Mouse (Mus musculus): ENCODE data around the gene P2rx3. TPM values are rescaled to one million over a fixed set of nuclear protein-coding genes. Genes with fewer than 3 reads are reported as not detected.

The P2rx3 gene
- polyA plus RNA-seq, 1 experiment: not detected

GRCm38 (mm10) chr2:85047081-85047480 is 9.8 kb upstream of the P2rx3 start:
- Histone ChIP-seq H3K9me3 (no peaks in the 10 kb centered on the region), H3K36me3 (replicated peaks; ENCODE audit: low read length) (peaks cover 51% of the 10 kb centered on the region), H3K27me3 (replicated peaks) (peaks cover 36% of the 10 kb centered on the region), H3K4me3 (replicated peaks) (peak overlapping the region; percentile 92), H3K4me1 (peaks cover 31% of the 10 kb centered on the region)
- TF ChIP-seq FLI1 (IDR thresholded peaks at IDR 0.05; ENCODE audit: low read length) (no peak), GATA1 (IDR thresholded peaks at IDR 0.05; ENCODE audit: borderline replicate concordance, low read length) (no peak)

GRCm38 (mm10) chr2:85046222-85046621 is 9.0 kb upstream of the P2rx3 start:
- Histone ChIP-seq H3K36me3 (replicated peaks; ENCODE audit: low read length) (peaks cover 59% of the 10 kb centered on the region), H3K9me3 (no peaks in the 10 kb centered on the region), H3K4me1 (peaks cover 31% of the 10 kb centered on the region), H3K27me3 (replicated peaks) (peaks cover 29% of the 10 kb centered on the region), H3K4me3 (replicated peaks) (no peak overlapping the region)
- TF ChIP-seq FLI1 (IDR thresholded peaks at IDR 0.05; ENCODE audit: low read length) (no peak), GATA1 (IDR thresholded peaks at IDR 0.05; ENCODE audit: borderline replicate concordance, low read length) (no peak)

- TF ChIP-seq GATA1 (IDR thresholded peaks at IDR 0.05; ENCODE audit: borderline replicate concordance, low read length): no peak
- TF ChIP-seq FLI1 (IDR thresholded peaks at IDR 0.05; ENCODE audit: low read length): no peak
- Histone ChIP-seq H3K27me3 (replicated peaks) (peaks cover 6% of the 10 kb centered on the region), H3K4me1 (peaks cover 26% of the 10 kb centered on the region), H3K4me3 (replicated peaks) (no peak overlapping the region), H3K9me3 (no peaks in the 10 kb centered on the region), H3K36me3 (replicated peaks; ENCODE audit: low read length) (peaks cover 81% of the 10 kb centered on the region)
Measured at GRCm38 (mm10) chr2:85043623-85044022, 6.4 kb upstream of the P2rx3 start.

GRCm38 (mm10) chr2:85038336-85038735 is 1.1 kb upstream of the P2rx3 start:
- Histone ChIP-seq H3K27me3 (replicated peaks) (peaks cover 23% of the 10 kb centered on the region), H3K36me3 (replicated peaks; ENCODE audit: low read length) (peaks cover 44% of the 10 kb centered on the region), H3K4me1 (peaks cover 52% of the 10 kb centered on the region), H3K9me3 (no peaks in the 10 kb centered on the region), H3K4me3 (replicated peaks) (peak overlapping the region; percentile 99)
- TF ChIP-seq GATA1 (IDR thresholded peaks at IDR 0.05; ENCODE audit: borderline replicate concordance, low read length): no peak
- TF ChIP-seq FLI1 (IDR thresholded peaks at IDR 0.05; ENCODE audit: low read length): no peak

- H3K4me3 ChIP-seq (replicated peaks): peak overlapping the region; percentile 99
- TF ChIP-seq FLI1 (IDR thresholded peaks at IDR 0.05; ENCODE audit: low read length): no peak
- no peak for TF ChIP-seq GATA1 (IDR thresholded peaks at IDR 0.05; ENCODE audit: borderline replicate concordance, low read length)
- no peaks in the 10 kb centered on the region for H3K9me3 ChIP-seq
- peaks cover 26% of the 10 kb centered on the region for H3K36me3 ChIP-seq (replicated peaks; ENCODE audit: low read length)
- H3K4me1 ChIP-seq: peaks cover 56% of the 10 kb centered on the region
- peaks cover 39% of the 10 kb centered on the region for H3K27me3 ChIP-seq (replicated peaks)
Measured at GRCm38 (mm10) chr2:85036507-85037046, 685 bp downstream of the P2rx3 start.

GRCm38 (mm10) chr2:85034169-85034568 is 3.1 kb downstream of the P2rx3 start:
- no peak for TF ChIP-seq GATA1 (IDR thresholded peaks at IDR 0.05; ENCODE audit: borderline replicate concordance, low read length)
- TF ChIP-seq FLI1 (IDR thresholded peaks at IDR 0.05; ENCODE audit: low read length): no peak
- Histone ChIP-seq H3K36me3 (replicated peaks; ENCODE audit: low read length) (peaks cover 2% of the 10 kb centered on the region), H3K4me3 (replicated peaks) (peak overlapping the region; percentile 15), H3K27me3 (replicated peaks) (peaks cover 60% of the 10 kb centered on the region), H3K4me1 (peaks cover 52% of the 10 kb centered on the region), H3K9me3 (no peaks in the 10 kb centered on the region)

GRCm38 (mm10) chr2:85033121-85033520 is 4.1 kb downstream of the P2rx3 start:
- Histone ChIP-seq H3K4me3 (replicated peaks) (no peak overlapping the region), H3K36me3 (replicated peaks; ENCODE audit: low read length) (no peaks in the 10 kb centered on the region), H3K4me1 (peaks cover 56% of the 10 kb centered on the region), H3K9me3 (no peaks in the 10 kb centered on the region), H3K27me3 (replicated peaks) (peaks cover 70% of the 10 kb centered on the region)
- TF ChIP-seq FLI1 (IDR thresholded peaks at IDR 0.05; ENCODE audit: low read length): no peak
- TF ChIP-seq GATA1 (IDR thresholded peaks at IDR 0.05; ENCODE audit: borderline replicate concordance, low read length): no peak

GRCm38 (mm10) chr2:85030989-85031388 is 6.3 kb downstream of the P2rx3 start:
- Histone ChIP-seq H3K27me3 (replicated peaks) (peaks cover 89% of the 10 kb centered on the region), H3K4me1 (peaks cover 52% of the 10 kb centered on the region)

GRCm38 (mm10) chr2:85029897-85030296 is 7.4 kb downstream of the P2rx3 start:
- Histone ChIP-seq H3K27me3 (replicated peaks) (peaks cover 84% of the 10 kb centered on the region), H3K36me3 (replicated peaks; ENCODE audit: low read length) (no peaks in the 10 kb centered on the region), H3K4me3 (replicated peaks) (no peak overlapping the region), H3K4me1 (peaks cover 41% of the 10 kb centered on the region), H3K9me3 (no peaks in the 10 kb centered on the region)
- TF ChIP-seq GATA1 (IDR thresholded peaks at IDR 0.05; ENCODE audit: borderline replicate concordance, low read length) (no peak), FLI1 (IDR thresholded peaks at IDR 0.05; ENCODE audit: low read length) (no peak)

More at GRCm38 (mm10) chr2:85030989-85031388, 6.3 kb downstream of the P2rx3 start:
- Histone ChIP-seq H3K9me3 (no peaks in the 10 kb centered on the region), H3K4me3 (replicated peaks) (no peak overlapping the region), H3K36me3 (replicated peaks; ENCODE audit: low read length) (no peaks in the 10 kb centered on the region)
- TF ChIP-seq GATA1 (IDR thresholded peaks at IDR 0.05; ENCODE audit: borderline replicate concordance, low read length): no peak
- TF ChIP-seq FLI1 (IDR thresholded peaks at IDR 0.05; ENCODE audit: low read length): no peak

- Histone ChIP-seq H3K27me3 (replicated peaks) (peaks cover 86% of the 10 kb centered on the region), H3K4me3 (replicated peaks) (no peak overlapping the region), H3K9me3 (no peaks in the 10 kb centered on the region), H3K4me1 (peaks cover 24% of the 10 kb centered on the region), H3K36me3 (replicated peaks; ENCODE audit: low read length) (no peaks in the 10 kb centered on the region)
- no peak for TF ChIP-seq FLI1 (IDR thresholded peaks at IDR 0.05; ENCODE audit: low read length)
Measured at GRCm38 (mm10) chr2:85027281-85027680, 10.0 kb downstream of the P2rx3 start.

GRCm38 (mm10) chr2:85026178-85026577 is 11.1 kb downstream of the P2rx3 start:
- peaks cover 89% of the 10 kb centered on the region for H3K27me3 ChIP-seq (replicated peaks)
- H3K4me3 ChIP-seq (replicated peaks): no peak overlapping the region
- no peaks in the 10 kb centered on the region for H3K9me3 ChIP-seq
- no peaks in the 10 kb centered on the region for H3K36me3 ChIP-seq (replicated peaks; ENCODE audit: low read length)
- H3K4me1 ChIP-seq: peaks cover 24% of the 10 kb centered on the region
- no peak for TF ChIP-seq GATA1 (IDR thresholded peaks at IDR 0.05; ENCODE audit: borderline replicate concordance, low read length)
- no peak for TF ChIP-seq FLI1 (IDR thresholded peaks at IDR 0.05; ENCODE audit: low read length)

Data from megakaryocyte, embryonic 14.5 days (primary cell).